Mouse (Mus musculus): ENCODE results near the gene Klhl36. TPM values are rescaled to one million over a fixed set of nuclear protein-coding genes. Genes with fewer than 3 reads are reported as not detected.
A peak's percentile ranks its signal among the peaks of the same experiment; 100 is the strongest.

Klhl36 gene
- polyA plus RNA-seq, 1 experiment from 2014 or later, result 13.0 TPM

- no peak overlapping the region for H3K27ac ChIP-seq (replicated peaks)
- H3K4me3 ChIP-seq, result no peak overlapping the region
- 72% methylated on average over 8 of the region's 8 CpGs for WGBS
Measured at GRCm38 (mm10) chr8:119901952-119902351, 39.9 kb downstream of the Klhl36 start.

GRCm38 (mm10) chr8:119904323-119904911, 42.4 kb downstream of the Klhl36 start:
- Histone ChIP-seq H3K36me3 (no peaks in the 10 kb centered on the region), H3K27ac (replicated peaks) (no peak overlapping the region), H3K27me3 (ENCODE audit: low read depth, poor library complexity, severe bottlenecking) (peaks cover 20% of the 10 kb centered on the region), H3K4me1 (peaks cover 7% of the 10 kb centered on the region), H3K4me3 (no peak overlapping the region), H3K9me3 (replicated peaks) (no peaks in the 10 kb centered on the region)
- no peak for DNase-seq (ENCODE audit: low spot score)
- 65% methylated on average over 12 of the region's 12 CpGs for WGBS

More at GRCm38 (mm10) chr8:119901952-119902351, 39.9 kb downstream of the Klhl36 start:
- DNase-seq (ENCODE audit: low spot score), result no peak
- no peaks in the 10 kb centered on the region for H3K9me3 ChIP-seq (replicated peaks)
- peaks cover 12% of the 10 kb centered on the region for H3K4me1 ChIP-seq
- no peaks in the 10 kb centered on the region for H3K36me3 ChIP-seq
- H3K27me3 ChIP-seq (ENCODE audit: low read depth, poor library complexity, severe bottlenecking), result peaks cover 44% of the 10 kb centered on the region

GRCm38 (mm10) chr8:119909944-119910546, 48.0 kb downstream of the Klhl36 start, which contains the start of gene Usp10:
Gene Usp10, plus strand, starts transcription at chr8:119910360.
- peak within 1 kb of the TSS; percentile 85 for H3K4me3 ChIP-seq
- H3K9me3 ChIP-seq (replicated peaks), result no peaks in the 10 kb centered on the region
- DNase-seq (ENCODE audit: low spot score), result no peak
- H3K4me1 ChIP-seq, result peaks cover 53% of the 10 kb centered on the region
- H3K36me3 ChIP-seq, result peaks cover under 1% of the 10 kb centered on the region; the same call in 1 of the 2 replicates
- 28% methylated on average over 13 of the region's 13 CpGs for WGBS
- H3K27me3 ChIP-seq (ENCODE audit: low read depth, poor library complexity, severe bottlenecking), result peaks cover 6% of the 10 kb centered on the region
- peak within 1 kb of the TSS; percentile 97 for H3K27ac ChIP-seq (replicated peaks)

- Histone ChIP-seq H3K4me1 (peaks cover 55% of the 10 kb centered on the region), H3K4me3 (peak within 1 kb of the TSS; percentile 85), H3K9me3 (replicated peaks) (no peaks in the 10 kb centered on the region), H3K27ac (replicated peaks) (peak within 1 kb of the TSS; percentile 97), H3K27me3 (ENCODE audit: low read depth, poor library complexity, severe bottlenecking) (peaks cover 6% of the 10 kb centered on the region), H3K36me3 (peaks cover 2% of the 10 kb centered on the region; the same call in 1 of the 2 replicates)
- peak; percentile 92 for DNase-seq (ENCODE audit: low spot score)
- under 1% methylated on average over 82 of the region's 97 CpGs for WGBS
Measured at GRCm38 (mm10) chr8:119910547-119911257, 48.6 kb downstream of the Klhl36 start, which contains the start of gene Gm20388. Gene Gm20388, plus strand, starts transcription at chr8:119910841.

- Histone ChIP-seq H3K4me1 (peaks cover 60% of the 10 kb centered on the region), H3K4me3 (peak overlapping the region; percentile 85), H3K36me3 (peaks cover 2% of the 10 kb centered on the region; the same call in 1 of the 2 replicates), H3K27me3 (ENCODE audit: low read depth, poor library complexity, severe bottlenecking) (peaks cover 6% of the 10 kb centered on the region), H3K9me3 (replicated peaks) (no peaks in the 10 kb centered on the region), H3K27ac (replicated peaks) (peak overlapping the region; percentile 97)
- whole genome bisulfite sequencing, result 1% methylated on average over 30 of the region's 30 CpGs
- no peak for DNase-seq (ENCODE audit: low spot score)
Measured at GRCm38 (mm10) chr8:119911258-119911962, 49.3 kb downstream of the Klhl36 start.

- Histone ChIP-seq H3K36me3 (peaks cover 7% of the 10 kb centered on the region), H3K4me1 (peaks cover 65% of the 10 kb centered on the region), H3K4me3 (peak overlapping the region; percentile 85), H3K9me3 (replicated peaks) (no peaks in the 10 kb centered on the region), H3K27ac (replicated peaks) (no peak overlapping the region), H3K27me3 (ENCODE audit: low read depth, poor library complexity, severe bottlenecking) (peaks cover 6% of the 10 kb centered on the region)
- no peak for DNase-seq (ENCODE audit: low spot score)
- WGBS, result 49% methylated on average over 6 of the region's 6 CpGs
Measured at GRCm38 (mm10) chr8:119912643-119913042, 50.6 kb downstream of the Klhl36 start.

- peak overlapping the region; percentile 85 for H3K4me3 ChIP-seq
- DNase-seq (ENCODE audit: low spot score), result no peak
- peaks cover 65% of the 10 kb centered on the region for H3K4me1 ChIP-seq
- peaks cover 13% of the 10 kb centered on the region for H3K36me3 ChIP-seq
- H3K27ac ChIP-seq (replicated peaks), result no peak overlapping the region
- no peaks in the 10 kb centered on the region for H3K9me3 ChIP-seq (replicated peaks)
- peaks cover 6% of the 10 kb centered on the region for H3K27me3 ChIP-seq (ENCODE audit: low read depth, poor library complexity, severe bottlenecking)
- 79% methylated on average over 3 of the region's 3 CpGs for WGBS
Measured at GRCm38 (mm10) chr8:119913181-119913580, 51.1 kb downstream of the Klhl36 start.

GRCm38 (mm10) chr8:119914161-119914560, 52.1 kb downstream of the Klhl36 start:
- H3K27ac ChIP-seq (replicated peaks), result no peak overlapping the region
- peak overlapping the region; percentile 11; the same call in 1 of the 2 replicates for H3K4me3 ChIP-seq
- WGBS, result 73% methylated on average over 2 of the region's 2 CpGs
- H3K9me3 ChIP-seq (replicated peaks), result no peaks in the 10 kb centered on the region
- peaks cover 6% of the 10 kb centered on the region for H3K27me3 ChIP-seq (ENCODE audit: low read depth, poor library complexity, severe bottlenecking)
- H3K4me1 ChIP-seq, result peaks cover 65% of the 10 kb centered on the region
- DNase-seq (ENCODE audit: low spot score), result no peak
- H3K36me3 ChIP-seq, result peaks cover 22% of the 10 kb centered on the region

GRCm38 (mm10) chr8:119915298-119915697, 53.2 kb downstream of the Klhl36 start:
- peaks cover 58% of the 10 kb centered on the region for H3K4me1 ChIP-seq
- H3K27ac ChIP-seq (replicated peaks), result no peak overlapping the region
- no peaks in the 10 kb centered on the region for H3K27me3 ChIP-seq (ENCODE audit: low read depth, poor library complexity, severe bottlenecking)
- DNase-seq (ENCODE audit: low spot score), result no peak
- no peaks in the 10 kb centered on the region for H3K9me3 ChIP-seq (replicated peaks)
- 95% methylated on average over 4 of the region's 4 CpGs for WGBS
- peaks cover 28% of the 10 kb centered on the region for H3K36me3 ChIP-seq
- H3K4me3 ChIP-seq, result no peak overlapping the region

GRCm38 (mm10) chr8:119916237-119916892, 54.3 kb downstream of the Klhl36 start:
- H3K4me3 ChIP-seq, result no peak overlapping the region
- peaks cover 37% of the 10 kb centered on the region for H3K36me3 ChIP-seq
- H3K27ac ChIP-seq (replicated peaks), result no peak overlapping the region
- H3K4me1 ChIP-seq, result peaks cover 52% of the 10 kb centered on the region
- no peaks in the 10 kb centered on the region for H3K9me3 ChIP-seq (replicated peaks)
- no peaks in the 10 kb centered on the region for H3K27me3 ChIP-seq (ENCODE audit: low read depth, poor library complexity, severe bottlenecking)
- DNase-seq (ENCODE audit: low spot score), result no peak
- 92% methylated on average over 16 of the region's 16 CpGs for WGBS

GRCm38 (mm10) chr8:119917415-119917814, 55.3 kb downstream of the Klhl36 start:
- WGBS, result 90% methylated on average over 3 of the region's 3 CpGs
- no peak overlapping the region for H3K4me3 ChIP-seq
- H3K27me3 ChIP-seq (ENCODE audit: low read depth, poor library complexity, severe bottlenecking), result no peaks in the 10 kb centered on the region
- H3K36me3 ChIP-seq, result peaks cover 37% of the 10 kb centered on the region
- H3K9me3 ChIP-seq (replicated peaks), result no peaks in the 10 kb centered on the region
- peaks cover 46% of the 10 kb centered on the region for H3K4me1 ChIP-seq
- no peak overlapping the region for H3K27ac ChIP-seq (replicated peaks)
- DNase-seq (ENCODE audit: low spot score), result no peak

GRCm38 (mm10) chr8:119918155-119918567, 56.1 kb downstream of the Klhl36 start:
- DNase-seq (ENCODE audit: low spot score), result no peak
- Histone ChIP-seq H3K27ac (replicated peaks) (no peak overlapping the region), H3K4me1 (peaks cover 40% of the 10 kb centered on the region), H3K4me3 (no peak overlapping the region), H3K9me3 (replicated peaks) (no peaks in the 10 kb centered on the region), H3K36me3 (peaks cover 38% of the 10 kb centered on the region), H3K27me3 (ENCODE audit: low read depth, poor library complexity, severe bottlenecking) (no peaks in the 10 kb centered on the region)
- WGBS, result 92% methylated on average over 1 of the region's 1 CpGs
